Mouse (Mus musculus) thymus, postnatal 0 days (tissue): ENCODE measurements at regions not wholly inside any gene's neighbourhood (a gene's known extent, or its start where the extent isn't known, plus 50 kb on each side); places are given as distances from the start of the nearest gene placed in this dataset.

Experiments used
- DNase-seq: peaks from one replicate; pipeline ENCODE4 v3.0.0-alpha.2; 2015; ENCODE audit warnings: low spot score

DNA sequence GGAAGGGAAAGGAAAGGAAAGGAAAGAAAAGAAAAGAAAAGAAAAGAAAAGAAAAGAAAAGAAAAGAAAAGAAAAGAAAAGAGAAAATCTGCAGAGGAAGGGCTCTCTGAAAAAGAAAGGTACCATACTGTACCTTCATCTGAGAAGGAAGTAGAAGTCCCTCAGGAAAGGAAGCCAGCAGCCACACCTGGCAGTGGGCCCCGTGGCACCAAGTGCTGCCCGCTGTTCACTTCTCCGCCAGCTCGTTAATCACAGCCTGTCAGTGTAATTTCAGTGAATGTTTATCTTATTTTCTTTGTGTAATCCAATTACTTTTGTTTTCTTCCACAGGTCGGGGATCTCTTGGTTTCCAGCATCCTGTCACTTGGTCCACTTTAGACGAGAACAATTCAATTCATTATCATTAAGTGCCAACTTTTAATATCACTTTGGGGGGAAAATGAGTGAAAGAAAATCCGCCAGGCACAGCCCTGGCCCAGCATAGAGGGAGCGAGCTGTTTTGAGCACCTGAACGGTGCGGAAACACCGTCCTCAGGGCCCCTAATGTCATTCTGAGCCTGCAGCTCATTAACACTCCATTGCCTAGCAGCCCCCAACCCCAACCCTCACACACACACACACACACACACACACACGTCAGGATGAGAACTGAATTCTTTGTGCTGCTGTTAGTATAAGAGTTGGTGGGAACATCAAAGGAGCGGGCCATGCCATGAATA, 309.7 kb downstream of the Irx2 start:
- DNase-seq: no peak

DNA sequence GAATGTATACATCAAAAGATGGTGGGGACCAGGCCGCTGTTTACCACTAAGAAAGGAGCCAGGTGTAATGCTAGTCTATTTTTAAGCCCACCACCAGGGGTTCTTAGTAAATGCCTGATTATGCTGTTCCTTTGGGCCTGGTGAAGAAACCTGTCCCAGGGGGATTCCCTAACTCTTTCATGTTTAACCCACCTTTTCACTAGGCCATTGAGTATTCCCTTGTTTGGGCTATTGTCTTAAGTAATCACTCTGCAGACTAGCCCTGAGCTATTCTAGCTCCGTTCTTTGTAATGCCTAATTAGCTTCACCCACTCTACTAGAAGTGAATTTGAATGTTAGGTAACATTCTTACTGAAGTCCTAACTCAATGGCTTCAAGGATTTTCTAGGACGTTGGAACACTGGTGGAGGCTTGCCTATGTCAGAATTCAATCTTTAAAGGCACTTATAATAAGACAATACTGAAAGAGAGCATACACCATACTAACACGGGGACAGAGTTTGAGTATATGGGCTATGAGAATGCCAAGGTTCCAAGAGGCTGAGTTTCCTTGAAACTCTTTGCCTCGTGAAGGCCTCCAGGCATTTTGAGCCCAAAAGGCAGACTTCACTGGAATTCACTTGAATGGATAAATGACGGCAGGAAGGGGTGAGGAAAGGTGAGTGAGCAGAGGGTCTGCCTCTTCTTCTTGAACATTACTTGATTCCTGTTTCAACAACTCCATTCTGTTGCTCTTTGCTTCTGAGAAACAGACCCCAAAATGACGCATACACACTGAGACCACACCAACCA, 312.7 kb upstream of the Irx4 start:
- no peak for DNase-seq

DNA sequence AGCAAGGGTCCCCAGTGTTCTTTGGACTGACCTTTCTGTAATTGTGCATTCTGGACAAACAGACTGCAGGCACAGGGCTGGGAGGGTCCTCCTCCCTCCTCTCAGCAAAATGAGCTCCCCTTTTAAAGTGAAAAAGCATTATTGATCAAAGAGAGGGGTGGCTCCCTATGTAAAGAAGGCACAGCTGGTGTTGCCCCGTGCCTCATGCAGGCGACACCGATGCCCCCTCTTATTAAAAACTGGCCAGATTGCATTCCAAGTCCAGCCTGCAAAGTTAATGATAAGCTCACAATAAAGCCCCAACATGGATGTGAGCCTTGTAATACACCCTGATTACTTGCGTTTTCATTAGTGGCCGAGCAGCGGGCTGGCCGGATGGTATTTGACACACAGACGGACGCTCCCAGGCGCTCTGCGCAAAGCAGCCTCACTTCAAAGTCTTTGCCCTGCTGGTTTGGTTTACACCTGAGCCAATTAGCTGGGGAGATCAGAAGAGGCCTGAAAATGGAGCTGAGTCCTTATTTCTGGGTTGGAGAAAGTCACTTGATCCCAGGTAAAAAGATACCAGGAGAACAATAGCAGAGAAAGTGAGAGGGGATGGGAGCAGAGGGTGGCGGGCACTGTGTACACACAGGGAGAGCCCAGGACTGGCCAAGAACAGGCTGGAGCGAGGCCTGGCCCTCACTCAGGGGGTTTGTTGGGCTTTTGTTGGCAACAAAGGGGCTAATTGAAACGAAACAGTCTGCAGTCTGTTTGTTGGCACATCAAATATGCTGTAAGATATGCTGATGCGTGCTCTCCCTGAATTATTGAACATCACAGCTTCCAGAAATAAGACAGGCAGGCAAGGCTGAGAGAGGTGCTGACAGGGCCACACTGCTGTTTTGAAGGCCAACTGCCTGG, 301.4 kb upstream of the Irx4 start:
- no peak for DNase-seq

DNA sequence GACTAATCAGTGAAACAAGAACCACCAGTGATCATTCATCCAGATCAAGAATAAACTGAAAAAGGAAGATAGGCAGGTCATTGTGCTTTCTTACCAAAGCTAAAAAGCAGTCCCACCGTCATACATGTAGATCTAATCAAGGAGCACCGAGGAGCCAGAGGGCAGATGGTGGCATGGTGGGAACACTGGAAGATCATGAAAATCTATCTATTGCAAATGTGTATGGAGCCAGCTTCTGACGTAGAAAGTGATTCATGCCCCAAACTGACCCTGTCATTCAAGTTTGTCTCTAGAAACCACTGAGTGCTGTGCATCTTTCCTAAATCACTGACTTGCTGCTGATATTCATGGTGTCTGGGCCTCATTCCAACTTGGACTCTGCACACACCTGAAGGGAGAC, 299.0 kb upstream of the Irx4 start:
- DNase-seq: no peak

DNA sequence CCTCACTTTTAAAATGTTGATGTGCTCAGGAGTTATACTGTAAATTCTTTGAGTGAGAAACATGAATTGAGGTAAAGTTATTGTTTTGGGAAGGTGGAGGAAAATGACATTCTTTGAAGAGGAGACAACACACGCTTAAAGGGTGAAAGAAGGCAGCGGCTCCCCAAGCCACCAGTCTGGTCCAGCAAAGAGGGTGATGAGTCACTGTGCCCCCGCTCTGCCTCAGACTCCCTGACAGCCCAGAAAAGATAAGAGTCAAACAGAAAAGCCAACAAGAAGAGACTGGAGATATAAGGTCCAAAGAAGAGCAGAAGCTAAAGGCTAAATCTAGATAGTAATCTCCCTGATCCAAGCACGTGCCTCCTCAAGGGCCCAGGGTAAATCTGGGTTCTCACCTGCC, 288.1 kb upstream of the Irx4 start:
- DNase-seq: no peak

DNA sequence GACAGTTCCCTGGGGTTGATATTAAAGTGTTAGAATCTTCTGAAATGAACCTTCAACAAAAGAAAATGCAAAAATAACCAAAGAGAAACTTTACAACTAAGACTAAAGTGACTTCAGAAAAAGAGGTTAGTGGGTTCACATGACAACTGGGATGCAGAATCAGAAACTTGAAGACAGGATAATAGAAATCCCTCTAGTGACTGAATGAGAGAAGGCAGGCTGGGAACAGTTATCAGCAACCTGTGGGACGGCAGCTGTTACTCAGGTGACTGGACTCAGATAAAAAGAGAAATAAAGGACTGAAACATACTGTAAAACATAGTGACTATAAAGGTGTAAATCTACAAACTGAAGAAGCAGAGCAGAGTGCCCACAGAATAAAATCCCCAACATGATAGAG, 287.4 kb upstream of the Irx4 start:
- no peak for DNase-seq

DNA sequence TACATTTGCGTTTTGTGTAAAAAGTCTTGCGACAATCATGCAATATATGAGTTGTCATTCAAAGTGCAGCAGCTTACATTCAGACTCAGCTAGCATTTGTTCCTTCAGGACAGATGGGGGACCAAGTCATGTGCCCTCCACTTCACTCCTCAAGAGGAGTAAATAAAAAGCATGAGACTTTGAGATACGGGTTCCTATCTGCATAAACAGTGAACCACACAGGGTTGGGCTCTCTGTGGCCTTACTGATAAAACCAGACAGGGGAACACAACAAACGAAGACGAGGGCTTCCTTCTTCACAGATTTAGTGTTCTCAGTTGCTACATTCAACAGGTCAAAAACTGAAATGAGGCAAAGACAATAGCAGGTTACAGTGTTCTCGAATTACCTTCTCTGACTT, 283.1 kb upstream of the Irx4 start:
- DNase-seq: no peak

DNA sequence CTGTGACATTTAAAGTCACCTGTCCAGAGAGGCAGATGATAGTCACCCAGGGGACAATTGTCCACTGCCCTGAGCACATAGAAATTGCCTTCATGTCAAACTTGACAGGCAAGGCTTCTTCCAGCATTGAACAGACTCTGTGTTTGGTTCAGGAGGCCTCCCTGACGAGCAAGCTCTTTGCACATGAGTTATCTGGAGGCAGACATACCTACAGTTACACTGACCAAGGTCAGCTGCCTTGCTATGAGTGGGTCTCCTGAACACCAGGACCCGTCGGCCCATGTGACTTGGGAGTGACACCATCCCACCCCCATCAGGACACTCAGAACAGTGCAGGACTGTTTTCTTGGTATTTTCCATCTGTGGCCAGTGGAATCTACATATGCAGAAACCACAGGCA, 282.3 kb upstream of the Irx4 start:
- DNase-seq: no peak

DNA sequence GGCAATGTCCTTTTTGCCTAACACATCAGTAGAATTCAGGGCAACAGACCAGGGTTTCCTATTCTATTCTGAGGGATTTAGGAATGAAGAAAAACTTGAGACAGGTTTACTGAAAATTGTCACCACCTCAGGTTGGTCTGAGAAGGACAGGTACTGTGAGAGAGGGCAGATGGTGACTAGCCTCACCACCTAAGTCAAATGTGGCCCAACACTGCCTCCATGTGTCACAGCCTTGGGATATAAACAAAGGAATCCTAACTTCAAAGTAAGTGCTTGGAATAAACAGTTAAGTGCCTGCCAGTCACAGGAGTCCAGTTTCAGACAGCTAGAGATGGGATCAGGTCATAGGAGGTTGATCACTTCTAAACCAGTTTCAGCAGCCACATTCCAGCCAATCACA, 281.3 kb upstream of the Irx4 start:
- no peak for DNase-seq

DNA sequence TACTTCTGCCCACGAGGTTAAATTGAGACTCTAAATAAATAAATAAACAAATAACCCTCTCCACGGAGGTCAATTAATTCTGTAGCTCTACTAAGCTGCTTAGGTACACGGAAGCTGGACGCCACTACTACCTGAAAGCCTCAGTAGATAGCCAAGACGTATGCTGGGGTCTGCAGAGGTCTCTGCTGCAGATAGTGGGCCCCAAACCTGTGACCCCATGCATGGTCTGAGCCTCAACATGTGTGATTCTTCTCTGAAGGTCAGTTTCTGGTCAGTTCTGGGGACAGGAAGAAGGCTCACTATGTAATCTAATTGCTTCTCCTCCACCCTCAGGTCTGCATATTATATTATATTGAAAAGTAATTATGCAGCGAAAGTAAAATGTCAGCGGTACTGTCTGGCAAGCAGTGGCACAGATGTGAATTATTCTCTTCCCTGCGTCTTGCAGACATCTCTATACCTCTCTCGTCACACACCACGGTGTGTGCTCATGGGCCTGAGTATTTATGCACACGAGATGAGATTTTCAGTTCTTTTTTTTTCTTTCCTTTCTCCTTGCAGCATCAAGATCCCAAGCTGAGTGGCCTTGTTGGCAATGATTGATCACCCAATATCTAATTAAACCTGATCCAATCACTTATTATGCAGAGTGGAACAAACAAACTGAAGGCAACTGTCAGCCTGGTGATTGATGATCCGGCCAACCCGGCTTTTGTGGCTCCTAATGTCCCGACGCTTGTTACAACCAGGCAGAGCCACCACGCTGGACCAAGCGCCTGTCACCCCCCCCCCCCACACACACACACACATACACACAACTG, 267.5 kb upstream of the Irx4 start:
- DNase-seq: no peak

DNA sequence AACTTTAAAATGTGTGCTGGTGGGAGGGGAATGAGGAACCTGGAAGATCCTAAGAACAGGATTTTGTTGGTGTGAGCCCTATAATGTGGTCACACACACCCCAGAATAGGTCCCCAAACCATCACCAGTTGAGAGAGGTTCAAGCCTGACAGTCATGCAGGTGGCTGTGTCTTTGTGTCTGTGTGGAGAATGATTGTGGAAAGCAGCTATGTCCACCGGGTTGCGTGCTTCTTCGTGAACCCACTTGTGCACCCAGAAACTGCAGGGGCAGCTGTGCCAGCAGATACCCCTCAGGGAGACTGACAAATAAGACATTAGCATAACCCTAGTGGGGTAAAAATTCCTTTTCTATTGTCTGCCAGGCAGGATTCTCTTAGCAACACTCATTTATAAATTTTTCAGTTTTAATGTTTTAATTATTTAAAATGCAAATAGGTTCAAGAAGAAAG, 266.8 kb upstream of the Irx4 start:
- no peak for DNase-seq

DNA sequence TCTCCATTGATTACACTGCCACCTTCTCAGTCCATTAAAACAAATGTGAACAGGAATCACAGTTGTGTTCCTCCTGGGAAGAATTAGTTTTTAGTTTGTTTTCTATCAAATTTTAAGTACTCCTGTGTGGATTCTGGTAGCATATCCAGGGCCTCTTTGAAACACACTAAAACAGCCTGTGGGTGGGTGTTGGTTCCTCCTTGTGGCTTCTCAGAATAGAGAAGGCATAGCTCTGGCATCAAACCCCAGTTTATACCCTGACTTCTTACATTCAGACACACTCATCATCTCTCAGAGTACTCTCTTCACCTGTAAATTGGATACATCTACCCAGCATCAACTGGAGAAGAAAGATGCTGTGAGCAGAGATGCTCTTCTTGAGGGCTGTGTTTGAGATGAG, 265.7 kb upstream of the Irx4 start:
- no peak for DNase-seq

DNA sequence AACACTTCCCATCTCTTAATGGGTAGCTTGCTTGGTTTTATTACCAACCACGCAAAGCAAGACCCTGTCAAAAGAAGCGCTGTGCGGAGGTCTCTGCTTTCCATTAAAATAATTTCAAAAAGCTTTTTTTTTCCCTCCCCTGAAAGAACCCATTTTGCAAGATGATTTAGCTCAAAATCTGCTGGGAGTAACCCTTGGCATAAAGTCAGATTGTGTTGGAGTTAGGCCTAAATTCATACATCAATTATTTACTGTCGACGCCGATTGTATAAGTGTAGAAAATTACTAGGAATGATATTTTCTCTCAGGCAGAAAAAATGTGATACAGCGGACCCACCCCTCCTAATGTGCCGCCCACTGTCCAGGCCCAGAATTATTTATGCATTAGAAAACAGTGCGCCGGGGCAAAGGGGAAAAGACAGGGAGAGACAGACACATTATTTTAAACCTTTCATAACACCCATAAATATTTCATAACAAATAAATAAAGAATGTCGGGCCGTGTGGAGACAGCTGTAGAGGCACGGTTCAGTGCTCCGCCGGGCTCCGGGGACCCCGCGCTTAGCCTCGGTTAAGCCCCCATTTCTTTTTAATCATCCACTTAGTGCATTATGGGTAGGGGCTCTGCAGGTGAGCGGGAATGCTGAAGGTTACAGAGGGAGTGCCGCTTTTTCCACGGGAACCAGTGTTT, 251.3 kb upstream of the Irx4 start:
- DNase-seq: no peak

DNA sequence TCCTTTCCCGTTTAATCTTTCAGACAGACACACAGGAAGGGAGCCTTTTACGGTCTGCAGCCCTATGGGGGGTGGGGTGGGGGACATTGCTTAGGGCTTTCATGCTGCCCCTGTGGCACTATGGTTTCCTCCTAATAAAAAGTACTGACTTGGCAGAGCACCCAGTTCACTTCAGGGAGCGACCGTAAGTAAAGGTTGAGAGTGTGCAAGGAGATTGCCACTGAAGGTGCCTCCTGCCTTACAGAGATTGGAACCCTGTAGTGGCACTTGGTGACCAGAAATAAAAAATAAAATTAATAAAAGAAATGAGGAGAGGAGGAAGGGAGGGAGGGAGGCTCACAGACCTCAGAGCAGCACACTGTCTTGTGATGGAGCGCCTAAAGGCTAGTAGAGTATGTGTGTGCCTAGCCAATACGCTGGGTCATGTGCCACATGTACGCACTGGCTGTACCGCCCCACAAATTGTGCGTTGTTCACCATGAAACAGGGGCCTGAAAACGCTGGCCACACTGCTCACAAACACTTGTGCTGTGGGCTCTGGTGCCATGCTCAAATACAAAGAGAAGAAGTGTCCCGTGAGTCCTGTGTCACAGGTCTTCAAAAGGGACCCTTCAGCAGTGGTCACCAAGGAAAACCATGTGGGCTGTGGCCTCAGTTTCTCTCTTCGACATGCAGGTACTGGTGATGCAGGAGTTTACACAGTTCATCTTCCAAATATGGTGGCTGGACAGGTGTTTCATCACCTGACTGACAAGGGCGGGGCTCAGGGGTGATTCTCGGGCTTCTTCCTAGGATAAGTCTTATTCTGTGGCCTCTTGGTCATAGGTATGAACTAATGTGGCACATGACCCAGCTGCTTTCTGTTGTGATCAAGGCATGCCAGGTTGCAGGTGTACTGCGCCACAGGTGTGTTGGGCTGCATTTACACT, 250.5 kb upstream of the Irx4 start:
- DNase-seq: no peak

DNA sequence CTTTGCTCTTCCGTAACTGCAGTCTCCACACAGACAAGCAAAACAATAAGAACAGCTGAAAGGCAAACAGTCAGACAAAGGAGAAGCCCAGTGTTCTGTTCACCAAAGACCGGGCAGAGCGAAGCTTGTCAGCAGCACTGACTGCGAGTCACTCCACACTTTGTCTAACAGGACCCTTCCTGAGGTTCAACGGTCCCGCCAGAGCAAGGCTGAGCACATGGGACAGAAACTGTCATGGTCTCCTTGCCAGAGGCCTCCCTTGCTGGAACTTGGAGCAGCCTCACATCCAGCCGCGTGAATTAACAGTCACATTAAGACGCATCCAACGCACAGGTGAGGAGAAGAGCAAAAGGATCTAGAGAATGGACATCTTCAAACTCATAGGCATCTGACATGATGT, 241.1 kb upstream of the Irx4 start:
- no peak for DNase-seq

DNA sequence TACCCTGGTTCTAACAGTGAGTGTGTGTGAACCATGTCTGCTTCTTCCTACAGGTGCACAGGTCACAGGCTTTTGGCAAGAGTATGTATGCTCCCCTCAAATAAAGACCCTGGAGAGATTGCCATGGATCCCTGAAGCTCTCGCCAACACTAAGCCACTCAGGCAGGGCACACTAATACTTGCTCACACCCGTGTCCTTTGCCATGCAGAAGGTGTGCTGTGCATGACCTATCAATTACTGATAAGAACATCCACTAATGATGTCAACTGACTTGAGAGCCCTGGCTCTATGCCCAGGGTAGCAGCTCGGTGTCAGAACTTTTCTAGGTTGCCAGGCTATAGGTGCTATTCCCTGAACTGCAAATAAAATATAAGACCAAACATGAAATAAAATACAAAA, 229.1 kb upstream of the Irx4 start:
- no peak for DNase-seq

DNA sequence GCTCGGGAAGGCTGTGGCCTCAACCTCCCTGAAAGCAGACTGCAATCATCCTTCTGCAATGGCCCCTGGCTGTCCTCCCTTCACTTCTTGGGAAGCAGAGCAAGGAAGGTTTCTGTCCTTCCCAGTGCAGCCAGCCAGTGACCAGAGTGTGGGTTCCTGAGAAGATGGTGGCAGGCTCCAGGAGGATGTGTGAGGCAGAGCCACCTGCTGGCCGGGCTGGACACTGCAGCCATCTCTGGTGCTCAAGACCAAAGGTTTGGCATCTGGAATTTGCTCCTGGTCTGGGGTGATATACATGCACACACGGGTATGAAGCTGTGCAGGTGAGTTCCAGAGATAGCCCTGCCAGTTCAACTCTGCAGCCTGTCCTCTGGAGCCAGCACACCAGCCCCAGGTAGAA, 227.2 kb upstream of the Irx4 start:
- DNase-seq: no peak

DNA sequence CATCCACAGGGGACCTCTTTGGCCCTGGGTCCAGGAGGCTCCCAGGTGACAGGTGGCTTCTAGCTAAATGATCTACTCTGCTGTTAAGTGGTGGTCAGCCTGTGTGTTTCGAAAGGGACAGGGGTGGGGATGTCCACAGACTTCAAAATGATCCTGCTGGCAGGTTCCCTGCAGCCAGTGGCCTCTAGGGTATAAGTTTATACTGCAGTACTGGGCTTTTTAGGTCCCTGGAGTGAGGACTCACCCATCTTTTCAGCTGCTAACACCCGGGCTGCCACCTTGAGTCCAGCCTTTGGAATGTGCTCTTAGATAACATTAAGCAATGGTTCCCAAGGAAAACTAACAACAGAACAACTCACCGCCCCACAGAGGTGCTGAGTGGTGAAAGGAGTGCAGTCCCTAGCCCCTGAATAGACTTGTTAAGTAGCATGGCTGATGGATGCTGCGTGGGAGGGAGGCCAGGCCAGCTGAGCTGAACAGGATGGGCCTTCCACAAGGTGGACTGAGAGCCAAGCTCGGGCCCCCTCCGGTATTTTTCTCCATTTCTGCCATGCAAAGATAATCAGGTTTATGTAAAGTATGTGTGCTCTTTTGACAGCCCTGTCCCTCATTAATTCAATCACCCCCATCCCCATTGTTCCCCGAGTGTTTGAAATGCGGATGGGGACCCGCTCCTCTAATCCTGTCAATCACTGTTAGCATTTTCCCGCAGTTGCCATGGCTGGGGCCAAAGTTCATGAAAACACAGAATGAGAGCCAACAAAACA, 226.0 kb upstream of the Irx4 start:
- no peak for DNase-seq

DNA sequence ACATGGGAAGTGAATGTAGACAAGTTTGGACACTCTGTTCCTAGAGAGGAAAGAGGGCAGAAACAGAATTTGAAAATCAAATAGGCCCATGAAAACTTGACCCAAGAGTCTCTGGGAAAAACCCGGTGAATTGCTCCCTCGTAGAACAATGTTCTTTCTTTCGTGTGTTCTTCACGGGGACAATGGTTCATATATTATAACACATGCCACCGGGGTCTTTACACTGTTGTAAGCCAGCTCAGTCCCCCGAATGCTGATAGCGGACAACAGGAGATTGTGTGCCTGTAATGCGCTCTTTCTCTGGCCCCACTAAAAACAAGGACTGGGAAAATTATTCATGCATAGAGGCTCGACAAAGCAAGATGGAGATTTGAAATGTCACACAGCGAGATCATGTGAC, 225.4 kb upstream of the Irx4 start:
- DNase-seq: no peak
